Mouse (Mus musculus) liver, embryonic 18 days (tissue): Measurements from ENCODE around the gene Fthl17b. TPM values are rescaled to one million over a fixed set of nuclear protein-coding genes. Genes with fewer than 3 reads are reported as not detected.

ENCODE experiments used
- polyA plus RNA-seq: library from polyadenylated mRNA; depleted of rRNA; stranded (reverse); fragments of >200 nt; gene quantifications from 2 replicates; pipeline ENCODE4 v1.2.3, GENCODE M21; 2012; rRNA removed

Gene Fthl17b
- not detected in 2 replicates for polyA plus RNA-seq

DNA sequence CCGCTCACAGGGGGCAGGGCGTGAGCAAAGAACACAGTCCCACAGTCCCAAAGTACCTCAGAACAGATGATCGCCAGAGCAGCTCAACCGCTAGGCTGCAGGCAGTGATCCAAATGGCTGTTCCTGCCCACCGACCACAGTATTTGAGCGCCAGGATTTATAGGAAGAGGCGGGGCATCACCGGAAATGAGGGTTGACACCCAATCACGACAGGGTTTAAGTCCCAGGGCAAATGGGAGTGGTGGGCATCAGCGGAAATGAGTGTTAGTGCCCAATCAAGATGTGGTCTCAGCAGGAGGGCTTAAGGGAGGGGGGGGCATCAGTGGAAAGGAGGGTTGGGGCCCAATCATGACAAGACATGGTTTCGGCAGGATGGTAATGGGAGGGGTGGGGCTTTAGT lies at the start of gene Fthl17b:
Gene Fthl17b (minus strand): TSS at position 101 of the 400 bp plus-strand sequence.

DNA sequence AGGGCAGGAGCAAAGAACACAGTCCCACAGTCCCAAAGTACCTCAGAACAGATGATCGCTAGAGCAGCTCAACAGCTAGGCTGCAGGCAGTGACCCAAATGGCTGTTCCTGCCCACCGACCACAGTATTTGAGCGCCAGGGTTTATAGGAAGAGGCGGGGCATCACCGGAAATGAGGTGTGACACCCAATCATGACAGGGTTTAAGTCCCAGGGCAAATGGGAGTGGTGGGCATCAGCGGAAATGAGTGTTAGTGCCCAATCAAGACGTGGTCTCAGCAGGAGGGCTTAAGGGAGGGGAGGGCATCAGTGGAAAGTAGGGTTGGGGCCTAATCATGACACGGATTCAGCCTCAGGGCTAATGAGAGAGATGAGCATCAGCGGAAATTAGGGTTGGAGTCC lies 23.9 kb upstream of the Fthl17b start, which contains the start of gene Fthl17d:
Gene Fthl17d (minus strand): TSS at position 101 of the 400 bp plus-strand sequence.

DNA sequence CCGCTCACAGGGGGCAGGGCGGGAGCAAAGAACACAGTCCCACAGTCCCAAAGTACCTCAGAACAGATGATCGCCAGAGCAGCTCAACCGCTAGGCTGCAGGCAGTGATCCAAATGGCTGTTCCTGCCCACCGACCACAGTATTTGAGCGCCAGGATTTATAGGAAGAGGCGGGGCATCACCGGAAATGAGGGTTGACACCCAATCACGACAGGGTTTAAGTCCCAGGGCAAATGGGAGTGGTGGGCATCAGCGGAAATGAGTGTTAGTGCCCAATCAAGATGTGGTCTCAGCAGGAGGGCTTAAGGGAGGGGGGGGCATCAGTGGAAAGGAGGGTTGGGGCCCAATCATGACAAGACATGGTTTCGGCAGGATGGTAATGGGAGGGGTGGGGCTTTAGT lies 13.7 kb upstream of the Fthl17b start, which contains the start of gene Fthl17c:
Gene Fthl17c (minus strand): TSS at position 101 of the 400 bp plus-strand sequence.

Other genes starting within 250 kb of the Fthl17b start
- not detected in 2 replicates for gene Ssx9, start 214.5 kb downstream of the Fthl17b start, polyA plus RNA-seq
- gene Ssxb5, start 159.3 kb downstream of the Fthl17b start, polyA plus RNA-seq = not detected in 2 replicates
- not detected in 2 replicates for gene Gm6592, start 119.0 kb downstream of the Fthl17b start, polyA plus RNA-seq
- not detected in 2 replicates for gene Gm5751, start 88.7 kb downstream of the Fthl17b start, polyA plus RNA-seq
- 0.20 and 0.24 TPM in 2 replicates for gene B630019K06Rik, start 70.6 kb downstream of the Fthl17b start, polyA plus RNA-seq
- gene Fthl17c, start 13.6 kb upstream of the Fthl17b start, polyA plus RNA-seq = not detected in 2 replicates
- gene Fthl17d, start 23.8 kb upstream of the Fthl17b start, polyA plus RNA-seq = not detected in 2 replicates
- gene Fthl17e, start 70.5 kb upstream of the Fthl17b start, polyA plus RNA-seq = not detected in 2 replicates
- not detected in 2 replicates for gene Fthl17f, start 100.0 kb upstream of the Fthl17b start, polyA plus RNA-seq
- gene 4930402K13Rik, start 141.6 kb upstream of the Fthl17b start, polyA plus RNA-seq = not detected in 2 replicates
- 0.05 and 0.06 TPM in 2 replicates for gene Lancl3, start 236.9 kb upstream of the Fthl17b start, polyA plus RNA-seq